In the genomic region with DNA sequence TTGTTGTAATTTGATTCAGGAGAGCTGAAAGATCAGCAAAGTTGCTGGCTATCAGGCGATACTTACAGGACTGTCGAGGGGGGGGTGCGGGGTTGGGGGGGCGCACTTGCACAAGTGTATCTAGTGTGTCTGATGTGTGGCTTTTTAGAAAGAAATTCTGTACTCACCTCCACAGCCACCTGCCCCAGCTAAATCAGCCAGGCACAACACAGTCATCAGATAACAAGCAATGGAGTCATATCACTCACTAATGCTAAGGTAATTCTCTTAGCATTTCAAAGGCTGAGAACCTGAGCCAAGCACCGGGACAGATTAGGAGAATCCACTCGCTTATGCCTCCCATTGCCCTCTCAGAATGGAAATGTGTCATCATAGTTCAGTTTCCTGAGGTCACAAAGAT, we compare ENCODE assay signal across 18 mouse cellular contexts.
DNase-seq lines count a peak whose midpoint lies in the region; ATAC-seq and TF ChIP-seq lines count a peak whose summit lies in the region.
"Had no signal": no experiment of that assay in that cellular context is flagged by ENCODE, and none has a peak within 500 bp of the region (broad histone marks: within the 10 kb centered on the region; RNA-seq: fewer than 3 reads in every experiment).

No protein-coding gene starts in this region.

- no peak for ATAC-seq in forebrain, embryonic 15.5 days (replicated peaks)
- no peak for ATAC-seq in forebrain, embryonic 14.5 days
- ATAC-seq in midbrain, embryonic 14.5 days (ENCODE audit: low FRiP score, low TSS enrichment) = no peak; the same call in 1 of the 2 replicates
- peak; percentile 51; the same call in 1 of the 2 replicates for ATAC-seq in midbrain, embryonic 16.5 days
- no peak for ATAC-seq in kidney, embryonic 16.5 days (ENCODE audit: low FRiP score, low TSS enrichment)
- ATAC-seq: forebrain, embryonic 13.5 days; forebrain, postnatal 0 days had no signal

- no peak overlapping the region for H3K4me3 ChIP-seq in forebrain, embryonic 15.5 days
- H3K4me3 ChIP-seq in forebrain, embryonic 14.5 days (ENCODE audit: low read depth, low read length) = no peak overlapping the region
- no peak overlapping the region for H3K4me3 ChIP-seq in midbrain, embryonic 14.5 days (replicated peaks; ENCODE audit: low read depth, low read length)
- no peak overlapping the region for H3K4me3 ChIP-seq in midbrain, embryonic 10.5 days
- H3K4me3 ChIP-seq in midbrain, embryonic 16.5 days (ENCODE audit: low read depth, low read length) = no peak overlapping the region
- H3K4me3 ChIP-seq in kidney, embryonic 16.5 days (ENCODE audit: low read length) = no peak overlapping the region
- H3K4me3 ChIP-seq: embryonic facial prominence, embryonic 10.5 days; embryonic facial prominence, embryonic 12.5 days; forebrain, embryonic 13.5 days had no signal

- no peaks in the 10 kb centered on the region for H3K4me1 ChIP-seq in forebrain, embryonic 15.5 days
- no peaks in the 10 kb centered on the region for H3K4me1 ChIP-seq in forebrain, embryonic 14.5 days (ENCODE audit: control insufficient read depth, insufficient read depth, low read length)
- no peaks in the 10 kb centered on the region for H3K4me1 ChIP-seq in midbrain, embryonic 14.5 days (ENCODE audit: control insufficient read depth, insufficient read depth, low read length)
- H3K4me1 ChIP-seq in midbrain, embryonic 10.5 days = no peaks in the 10 kb centered on the region
- H3K4me1 ChIP-seq in midbrain, embryonic 16.5 days (ENCODE audit: control insufficient read depth, insufficient read depth, low read length) = peaks cover 6% of the 10 kb centered on the region
- no peaks in the 10 kb centered on the region for H3K4me1 ChIP-seq in kidney, embryonic 16.5 days (ENCODE audit: insufficient read depth, low read length)
- H3K4me1 ChIP-seq: embryonic facial prominence, embryonic 10.5 days; embryonic facial prominence, embryonic 12.5 days; forebrain, embryonic 13.5 days had no signal

- H3K9ac ChIP-seq in forebrain, embryonic 15.5 days (replicated peaks) = no peak overlapping the region
- H3K9ac ChIP-seq in forebrain, embryonic 14.5 days (ENCODE audit: low read length) = no peak overlapping the region
- no peak overlapping the region for H3K9ac ChIP-seq in midbrain, embryonic 14.5 days (replicated peaks; ENCODE audit: low read length)
- H3K9ac ChIP-seq in midbrain, embryonic 16.5 days (ENCODE audit: low read depth, low read length) = no peak overlapping the region
- no peak overlapping the region for H3K9ac ChIP-seq in kidney, embryonic 16.5 days (replicated peaks; ENCODE audit: low read length)
- H3K9ac ChIP-seq: embryonic facial prominence, embryonic 12.5 days; forebrain, embryonic 13.5 days; forebrain, postnatal 0 days had no signal

- TF ChIP-seq POLR2A in brain, embryonic 14.5 days (IDR thresholded peaks at IDR 0.05; ENCODE audit: borderline replicate concordance, extremely low read depth, insufficient read depth, insufficient read length, poor library complexity, severe bottlenecking) = no peak

- 0 out of 2 replicates have a peak overlapping the region, but pooled peaks have one; percentile 37 for H3K27ac ChIP-seq in forebrain, embryonic 15.5 days (replicated peaks)
- H3K27ac ChIP-seq in forebrain, embryonic 14.5 days (ENCODE audit: low read depth, low read length) = no peak overlapping the region
- H3K27ac ChIP-seq in midbrain, embryonic 14.5 days (replicated peaks; ENCODE audit: low read depth, low read length) = peak overlapping the region; percentile 9; the same call in 1 of the 2 replicates
- no peak overlapping the region for H3K27ac ChIP-seq in midbrain, embryonic 10.5 days (replicated peaks)
- peak overlapping the region; percentile 52; the same call in 1 of the 2 replicates for H3K27ac ChIP-seq in midbrain, embryonic 16.5 days (ENCODE audit: low read length)
- H3K27ac ChIP-seq in kidney, embryonic 16.5 days (ENCODE audit: low read length) = no peak overlapping the region
- H3K27ac ChIP-seq: embryonic facial prominence, embryonic 10.5 days; embryonic facial prominence, embryonic 12.5 days; forebrain, embryonic 13.5 days had no signal

- no peak for TF ChIP-seq CTCF in brain, embryonic 14.5 days (IDR thresholded peaks at IDR 0.05; ENCODE audit: borderline replicate concordance, extremely low read depth, insufficient read depth, insufficient read length)

- H3K4me2 ChIP-seq in forebrain, embryonic 15.5 days (replicated peaks) = no peak overlapping the region
- no peak overlapping the region for H3K4me2 ChIP-seq in forebrain, embryonic 14.5 days (ENCODE audit: low read length)
- no peak overlapping the region; the same call in 1 of the 2 replicates for H3K4me2 ChIP-seq in midbrain, embryonic 14.5 days (ENCODE audit: low read length)
- H3K4me2 ChIP-seq in midbrain, embryonic 16.5 days (ENCODE audit: low read length) = no peak overlapping the region
- no peak overlapping the region for H3K4me2 ChIP-seq in kidney, embryonic 16.5 days (replicated peaks; ENCODE audit: low read depth, low read length)
- H3K4me2 ChIP-seq: embryonic facial prominence, embryonic 12.5 days; forebrain, embryonic 13.5 days had no signal

- no peak for DNase-seq in forebrain, embryonic 14.5 days (ENCODE audit: low spot score)
- DNase-seq in midbrain, embryonic 14.5 days = peak; percentile 44
- no peak for DNase-seq in midbrain, embryonic 10.5 days (ENCODE audit: low spot score)
- DNase-seq in brain, embryonic 14.5 days (ENCODE audit: low read depth) = peak; percentile 38
- DNase-seq: adrenal gland, postnatal 10 days; adrenal gland, postnatal 25 days; cerebellum, adult 11-12 months; cerebellum, adult 2 months; cerebellum, adult 9-10 months; cerebellum, postnatal 10 days; cerebellum, postnatal 25 days; forebrain, postnatal 0 days had no signal

- 71% methylated on average over 6 of the region's 6 CpGs for WGBS in forebrain, embryonic 15.5 days
- 69% methylated on average over 6 of the region's 6 CpGs for WGBS in forebrain, embryonic 14.5 days
- 60% methylated on average over 6 of the region's 6 CpGs for WGBS in midbrain, embryonic 14.5 days
- 77% methylated on average over 6 of the region's 6 CpGs for WGBS in midbrain, embryonic 10.5 days
- WGBS in midbrain, embryonic 16.5 days = 49% methylated on average over 6 of the region's 6 CpGs
- WGBS in kidney, embryonic 16.5 days = 48% methylated on average over 6 of the region's 6 CpGs

- H3K9me3 ChIP-seq in forebrain, embryonic 15.5 days = no peaks in the 10 kb centered on the region
- H3K9me3 ChIP-seq in forebrain, embryonic 14.5 days (replicated peaks; ENCODE audit: control insufficient read depth, low read length) = no peaks in the 10 kb centered on the region
- no peaks in the 10 kb centered on the region for H3K9me3 ChIP-seq in midbrain, embryonic 14.5 days (ENCODE audit: control insufficient read depth, low read length)
- no peaks in the 10 kb centered on the region for H3K9me3 ChIP-seq in midbrain, embryonic 10.5 days (replicated peaks)
- H3K9me3 ChIP-seq in midbrain, embryonic 16.5 days (replicated peaks; ENCODE audit: control insufficient read depth, low read length, poor library complexity, severe bottlenecking) = no peaks in the 10 kb centered on the region
- H3K9me3 ChIP-seq in kidney, embryonic 16.5 days (ENCODE audit: low read length) = no peaks in the 10 kb centered on the region
- H3K9me3 ChIP-seq: embryonic facial prominence, embryonic 10.5 days; embryonic facial prominence, embryonic 12.5 days; forebrain, embryonic 13.5 days had no signal

- H3K27me3 ChIP-seq in forebrain, embryonic 15.5 days = no peaks in the 10 kb centered on the region
- no peaks in the 10 kb centered on the region for H3K27me3 ChIP-seq in forebrain, embryonic 14.5 days (replicated peaks; ENCODE audit: control insufficient read depth, insufficient read depth, low read length)
- no peaks in the 10 kb centered on the region for H3K27me3 ChIP-seq in midbrain, embryonic 14.5 days (ENCODE audit: control insufficient read depth, insufficient read depth, low read length)
- no peaks in the 10 kb centered on the region for H3K27me3 ChIP-seq in midbrain, embryonic 10.5 days (ENCODE audit: low read depth, poor library complexity, severe bottlenecking)
- H3K27me3 ChIP-seq in midbrain, embryonic 16.5 days (ENCODE audit: control insufficient read depth, insufficient read depth, low read depth, low read length) = no peaks in the 10 kb centered on the region
- H3K27me3 ChIP-seq in kidney, embryonic 16.5 days (ENCODE audit: insufficient read depth, low read length) = no peaks in the 10 kb centered on the region
- H3K27me3 ChIP-seq: embryonic facial prominence, embryonic 12.5 days; forebrain, embryonic 13.5 days had no signal

- H3K36me3 ChIP-seq in forebrain, embryonic 15.5 days = no peaks in the 10 kb centered on the region
- H3K36me3 ChIP-seq in forebrain, embryonic 14.5 days (ENCODE audit: control insufficient read depth, insufficient read depth, low read length) = no peaks in the 10 kb centered on the region
- H3K36me3 ChIP-seq in midbrain, embryonic 14.5 days (ENCODE audit: control insufficient read depth, insufficient read depth, low read length) = no peaks in the 10 kb centered on the region
- no peaks in the 10 kb centered on the region for H3K36me3 ChIP-seq in midbrain, embryonic 10.5 days
- H3K36me3 ChIP-seq in midbrain, embryonic 16.5 days (ENCODE audit: control insufficient read depth, insufficient read depth, low read length) = no peaks in the 10 kb centered on the region
- no peaks in the 10 kb centered on the region for H3K36me3 ChIP-seq in kidney, embryonic 16.5 days (ENCODE audit: insufficient read depth, low read length)
- H3K36me3 ChIP-seq: embryonic facial prominence, embryonic 10.5 days; embryonic facial prominence, embryonic 12.5 days had no signal

Comparison
In these comparisons a context has a peak if more than half of its experiments do, and no peak if none do; other contexts are left out.
1. H3K27ac ChIP-seq: peak in forebrain, embryonic 15.5 days (single experiment), midbrain, embryonic 14.5 days (single experiment) and midbrain, embryonic 16.5 days (single experiment); none in forebrain, embryonic 14.5 days (single experiment), midbrain, embryonic 10.5 days (single experiment) and kidney, embryonic 16.5 days (single experiment).
2. DNase-seq: peak in midbrain, embryonic 14.5 days (single experiment) and brain, embryonic 14.5 days (single experiment); none in forebrain, embryonic 14.5 days (single experiment) and midbrain, embryonic 10.5 days (single experiment).